21 mouse cellular contexts compared by ENCODE assay signal in the genomic region with DNA sequence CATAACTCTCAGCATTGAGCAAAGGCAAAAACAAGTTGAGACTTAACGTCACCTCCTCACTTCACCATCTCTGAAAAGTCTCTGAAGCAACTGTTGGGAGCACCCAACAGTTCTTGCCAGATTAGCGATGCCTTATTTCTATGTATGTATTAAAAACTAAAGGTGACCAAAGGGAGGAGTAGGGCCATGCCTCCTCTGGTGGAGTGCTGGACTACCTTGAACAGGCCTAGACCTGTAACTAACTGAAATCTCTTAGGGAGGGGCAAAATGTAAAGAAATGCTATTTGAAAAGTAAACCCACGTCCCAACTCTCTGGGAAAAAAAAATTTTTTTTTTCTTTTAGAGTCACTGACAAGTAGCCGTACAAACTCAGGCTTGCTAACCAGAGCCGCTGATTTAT.
DNase-seq lines count a peak whose midpoint lies in the region; ATAC-seq and TF ChIP-seq lines count a peak whose summit lies in the region.
"Had no signal": no experiment of that assay in that cellular context is flagged by ENCODE, and none has a peak within 500 bp of the region (broad histone marks: within the 10 kb centered on the region; RNA-seq: fewer than 3 reads in every experiment).

No protein-coding gene starts in this region.

- H3K4me2 ChIP-seq in hindbrain, embryonic 11.5 days (replicated peaks; ENCODE audit: low read depth, low read length): no peak overlapping the region
- no peak overlapping the region for H3K4me2 ChIP-seq in midbrain, embryonic 11.5 days
- no peak overlapping the region for H3K4me2 ChIP-seq in midbrain, postnatal 0 days (ENCODE audit: low read depth, low read length, poor library complexity, severe bottlenecking)
- no peak overlapping the region for H3K4me2 ChIP-seq in midbrain, embryonic 15.5 days
- H3K4me2 ChIP-seq in midbrain, embryonic 16.5 days (ENCODE audit: low read length): no peak overlapping the region
- no peak overlapping the region for H3K4me2 ChIP-seq in hindbrain, embryonic 15.5 days
- H3K4me2 ChIP-seq: heart, embryonic 12.5 days; heart, embryonic 15.5 days had no signal

- DNase-seq in hindbrain, embryonic 11.5 days (ENCODE audit: low spot score): no peak
- DNase-seq in hindbrain, embryonic 10.5 days (ENCODE audit: low spot score): no peak
- DNase-seq in midbrain, embryonic 11.5 days (ENCODE audit: low spot score, missing footprints): no peak
- no peak for DNase-seq in midbrain, postnatal 0 days (ENCODE audit: low spot score)
- DNase-seq: adrenal gland, postnatal 10 days; adrenal gland, postnatal 36 days; B cell, adult 2 months; cerebellum, adult 18-20 months; cerebellum, adult 9-10 months; gastrocnemius, postnatal 25 days; heart, adult 18-20 months; heart, postnatal 10 days; heart, postnatal 36 days had no signal

- H3K36me3 ChIP-seq in hindbrain, embryonic 11.5 days (ENCODE audit: control insufficient read depth, insufficient read depth, low read length): no peaks in the 10 kb centered on the region
- no peaks in the 10 kb centered on the region for H3K36me3 ChIP-seq in hindbrain, embryonic 10.5 days
- no peaks in the 10 kb centered on the region for H3K36me3 ChIP-seq in midbrain, embryonic 11.5 days (ENCODE audit: control insufficient read depth, insufficient read depth, low read length)
- H3K36me3 ChIP-seq in midbrain, postnatal 0 days (ENCODE audit: insufficient read depth, low read length): no peaks in the 10 kb centered on the region
- no peaks in the 10 kb centered on the region for H3K36me3 ChIP-seq in midbrain, embryonic 15.5 days (replicated peaks)
- no peaks in the 10 kb centered on the region for H3K36me3 ChIP-seq in midbrain, embryonic 16.5 days (ENCODE audit: control insufficient read depth, insufficient read depth, low read length)
- no peaks in the 10 kb centered on the region for H3K36me3 ChIP-seq in hindbrain, embryonic 15.5 days
- H3K36me3 ChIP-seq: G1E; heart, embryonic 12.5 days; heart, embryonic 15.5 days had no signal

- no peak overlapping the region for H3K4me3 ChIP-seq in hindbrain, embryonic 11.5 days (ENCODE audit: low read depth, low read length)
- no peak overlapping the region for H3K4me3 ChIP-seq in hindbrain, embryonic 10.5 days
- H3K4me3 ChIP-seq in midbrain, embryonic 11.5 days (ENCODE audit: low read depth, low read length): no peak overlapping the region
- no peak overlapping the region for H3K4me3 ChIP-seq in midbrain, postnatal 0 days (ENCODE audit: low read depth, low read length)
- H3K4me3 ChIP-seq in midbrain, embryonic 15.5 days: no peak overlapping the region
- H3K4me3 ChIP-seq in midbrain, embryonic 16.5 days (ENCODE audit: low read depth, low read length): no peak overlapping the region
- H3K4me3 ChIP-seq in hindbrain, embryonic 15.5 days: no peak overlapping the region
- H3K4me3 ChIP-seq: heart, embryonic 12.5 days; heart, embryonic 15.5 days had no signal

- no peaks in the 10 kb centered on the region for H3K4me1 ChIP-seq in hindbrain, embryonic 11.5 days (replicated peaks; ENCODE audit: control insufficient read depth, insufficient read depth, low read length)
- H3K4me1 ChIP-seq in hindbrain, embryonic 10.5 days (replicated peaks): no peaks in the 10 kb centered on the region
- no peaks in the 10 kb centered on the region for H3K4me1 ChIP-seq in midbrain, embryonic 11.5 days (ENCODE audit: control insufficient read depth, insufficient read depth, low read length)
- H3K4me1 ChIP-seq in midbrain, postnatal 0 days (ENCODE audit: insufficient read depth, low read length): no peaks in the 10 kb centered on the region
- 0 out of 2 replicates have a peak, but pooled peaks cover 2% of the 10 kb centered on the region for H3K4me1 ChIP-seq in midbrain, embryonic 15.5 days
- 0 out of 2 replicates have a peak, but pooled peaks cover 3% of the 10 kb centered on the region for H3K4me1 ChIP-seq in midbrain, embryonic 16.5 days (ENCODE audit: control insufficient read depth, insufficient read depth, low read length)
- peaks cover 7% of the 10 kb centered on the region for H3K4me1 ChIP-seq in hindbrain, embryonic 15.5 days (replicated peaks)
- H3K4me1 ChIP-seq: heart, embryonic 12.5 days; heart, embryonic 15.5 days had no signal

- TF ChIP-seq CTCF in midbrain, postnatal 0 days (IDR thresholded peaks at IDR 0.05): no peak

- no peaks in the 10 kb centered on the region for H3K27me3 ChIP-seq in hindbrain, embryonic 11.5 days (ENCODE audit: control insufficient read depth, insufficient read depth, low read length)
- H3K27me3 ChIP-seq in hindbrain, embryonic 10.5 days (ENCODE audit: insufficient read depth, poor library complexity, severe bottlenecking): no peaks in the 10 kb centered on the region
- no peaks in the 10 kb centered on the region for H3K27me3 ChIP-seq in midbrain, embryonic 11.5 days (ENCODE audit: control insufficient read depth, insufficient read depth, low read length)
- no peaks in the 10 kb centered on the region for H3K27me3 ChIP-seq in midbrain, postnatal 0 days (ENCODE audit: insufficient read depth, low read length)
- no peaks in the 10 kb centered on the region for H3K27me3 ChIP-seq in midbrain, embryonic 15.5 days (replicated peaks)
- H3K27me3 ChIP-seq in midbrain, embryonic 16.5 days (ENCODE audit: control insufficient read depth, insufficient read depth, low read depth, low read length): no peaks in the 10 kb centered on the region
- H3K27me3 ChIP-seq in hindbrain, embryonic 15.5 days: no peaks in the 10 kb centered on the region
- H3K27me3 ChIP-seq: CH12.LX; heart, embryonic 12.5 days; heart, embryonic 15.5 days; Patski had no signal

- H3K9me3 ChIP-seq in hindbrain, embryonic 11.5 days (ENCODE audit: control insufficient read depth, low read length): no peaks in the 10 kb centered on the region
- no peaks in the 10 kb centered on the region for H3K9me3 ChIP-seq in hindbrain, embryonic 10.5 days
- no peaks in the 10 kb centered on the region for H3K9me3 ChIP-seq in midbrain, embryonic 11.5 days (ENCODE audit: control insufficient read depth, low read length)
- no peaks in the 10 kb centered on the region for H3K9me3 ChIP-seq in midbrain, postnatal 0 days (ENCODE audit: low read length)
- no peaks in the 10 kb centered on the region for H3K9me3 ChIP-seq in midbrain, embryonic 15.5 days
- H3K9me3 ChIP-seq in midbrain, embryonic 16.5 days (replicated peaks; ENCODE audit: control insufficient read depth, low read length, poor library complexity, severe bottlenecking): no peaks in the 10 kb centered on the region
- no peaks in the 10 kb centered on the region for H3K9me3 ChIP-seq in hindbrain, embryonic 15.5 days
- H3K9me3 ChIP-seq: G1E; heart, embryonic 12.5 days; heart, embryonic 15.5 days had no signal

- no peak overlapping the region for H3K27ac ChIP-seq in hindbrain, embryonic 11.5 days (ENCODE audit: low read depth, low read length)
- H3K27ac ChIP-seq in hindbrain, embryonic 10.5 days: no peak overlapping the region
- no peak overlapping the region for H3K27ac ChIP-seq in midbrain, embryonic 11.5 days (ENCODE audit: low read depth, low read length)
- H3K27ac ChIP-seq in midbrain, postnatal 0 days (ENCODE audit: low read depth, low read length): no peak overlapping the region
- no peak overlapping the region for H3K27ac ChIP-seq in midbrain, embryonic 15.5 days
- no peak overlapping the region for H3K27ac ChIP-seq in midbrain, embryonic 16.5 days (ENCODE audit: low read length)
- 0 out of 2 replicates have a peak overlapping the region, but pooled peaks have one; percentile 30 for H3K27ac ChIP-seq in hindbrain, embryonic 15.5 days (replicated peaks)
- H3K27ac ChIP-seq: heart, embryonic 15.5 days had no signal

- ATAC-seq in hindbrain, embryonic 11.5 days (ENCODE audit: low FRiP score): peak; percentile 48
- ATAC-seq in midbrain, embryonic 11.5 days (ENCODE audit: low FRiP score): peak; percentile 45; the same call in 1 of the 2 replicates
- ATAC-seq in midbrain, postnatal 0 days (ENCODE audit: low FRiP score): no peak
- ATAC-seq in midbrain, embryonic 15.5 days (replicated peaks): peak; percentile 41; the same call in 1 of the 2 replicates
- no peak for ATAC-seq in midbrain, embryonic 16.5 days
- peak; percentile 8; the same call in 1 of the 2 replicates for ATAC-seq in hindbrain, embryonic 15.5 days (ENCODE audit: low FRiP score, low read depth)
- ATAC-seq: Patski had no signal

- 91% methylated on average over 5 of the region's 5 CpGs for WGBS in hindbrain, embryonic 11.5 days
- 90% methylated on average over 5 of the region's 5 CpGs for WGBS in hindbrain, embryonic 10.5 days
- WGBS in midbrain, embryonic 11.5 days: 84% methylated on average over 5 of the region's 5 CpGs
- 79% methylated on average over 5 of the region's 5 CpGs for WGBS in midbrain, postnatal 0 days
- 72% methylated on average over 5 of the region's 5 CpGs for WGBS in midbrain, embryonic 15.5 days
- 75% methylated on average over 5 of the region's 5 CpGs for WGBS in midbrain, embryonic 16.5 days
- WGBS in hindbrain, embryonic 15.5 days: 74% methylated on average over 5 of the region's 5 CpGs

- H3K9ac ChIP-seq in hindbrain, embryonic 11.5 days (ENCODE audit: low read depth, low read length): no peak overlapping the region
- H3K9ac ChIP-seq in midbrain, embryonic 11.5 days (ENCODE audit: low read length): no peak overlapping the region
- no peak overlapping the region for H3K9ac ChIP-seq in midbrain, postnatal 0 days (replicated peaks; ENCODE audit: low read length, poor library complexity, severe bottlenecking)
- no peak overlapping the region for H3K9ac ChIP-seq in midbrain, embryonic 15.5 days
- H3K9ac ChIP-seq in midbrain, embryonic 16.5 days (ENCODE audit: low read depth, low read length): no peak overlapping the region
- H3K9ac ChIP-seq in hindbrain, embryonic 15.5 days: no peak overlapping the region
- H3K9ac ChIP-seq: heart, embryonic 12.5 days; heart, embryonic 15.5 days had no signal

Comparison
In these comparisons a context has a peak if more than half of its experiments do, and no peak if none do; other contexts are left out.
1. ATAC-seq: peak in hindbrain, embryonic 11.5 days (single experiment), midbrain, embryonic 11.5 days (single experiment), midbrain, embryonic 15.5 days (single experiment) and hindbrain, embryonic 15.5 days (single experiment); none in midbrain, postnatal 0 days (single experiment) and midbrain, embryonic 16.5 days (single experiment).